Mouse (Mus musculus) midbrain, embryonic 14.5 days (tissue): ENCODE data around the gene Gm36245. TPM values are rescaled to one million over a fixed set of nuclear protein-coding genes. Genes with fewer than 3 reads are reported as not detected.
A peak's percentile ranks its signal among the peaks of the same experiment; 100 is the strongest.

Source experiments
- ATAC-seq: fragments of 200-750 bp; cut with Nextera tagmentation; 2 replicates; pipeline ENCODE4 v1.8.0; 2017; ENCODE audit warnings: moderate number of reproducible peaks, moderate library complexity; ENCODE audit not compliant: low FRiP score, low TSS enrichment
- DNase-seq: peaks from one replicate; pipeline ENCODE4 v3.0.0-alpha.2; 2015
- H3K27ac ChIP-seq: fragments of 300-500 bp; sonication (generic); replicated peaks from 2 replicates; pipeline ENCODE4 v1.5.1; 2014; ENCODE audit warnings: mild to moderate bottlenecking, low read depth, low read length, moderate library complexity
- H3K27me3 ChIP-seq: fragments of 300-500 bp; sonication (generic); 2 replicates; pipeline ENCODE4 v1.6.1; 2014; ENCODE audit warnings: low read length, control low read depth, mixed read lengths; ENCODE audit not compliant: control insufficient read depth, insufficient read depth
- H3K36me3 ChIP-seq: fragments of 300-500 bp; sonication (generic); 2 replicates; pipeline ENCODE4 v1.6.1; 2014; ENCODE audit warnings: low read length, control low read depth; ENCODE audit not compliant: control insufficient read depth, insufficient read depth
- H3K4me1 ChIP-seq: fragments of 300-500 bp; sonication (generic); 2 replicates; pipeline ENCODE4 v1.6.1; 2014; ENCODE audit warnings: mild to moderate bottlenecking, antibody characterized with exemption, low read length, control low read depth; ENCODE audit not compliant: control insufficient read depth, insufficient read depth
- H3K4me2 ChIP-seq: fragments of 300-500 bp; sonication (generic); 2 replicates; pipeline ENCODE4 v1.6.1; 2014; ENCODE audit warnings: mild to moderate bottlenecking, low read length, moderate library complexity
- H3K4me3 ChIP-seq: fragments of 300-500 bp; sonication (generic); replicated peaks from 2 replicates; pipeline ENCODE4 v1.5.1; 2014; ENCODE audit warnings: low read depth, low read length
- H3K9ac ChIP-seq: fragments of 300-500 bp; sonication (generic); replicated peaks from 2 replicates; pipeline ENCODE4 v1.6.1; 2014; ENCODE audit warnings: mild to moderate bottlenecking, low read length, moderate library complexity
- H3K9me3 ChIP-seq: fragments of 300-500 bp; sonication (generic); 2 replicates; pipeline ENCODE4 v1.6.1; 2016; ENCODE audit warnings: low read length, control low read depth, mixed read lengths; ENCODE audit not compliant: control insufficient read depth
- WGBS: fragments of 180-500 bp; shearing (Covaris S2); extraction: QIAGEN DNeasy Blood & Tissue Kit; methylation state at CpG from one replicate; pipeline ENCODE4 v1.1.7; 2014; 5-methylcytosine and 5-hydroxymethylcytosine counted together
- polyA plus RNA-seq: library from polyadenylated mRNA; unstranded; fragments of >200 nt; fragmentation: Nextera tagmentation; extraction: Ambion mirVana; gene quantifications from 2 replicates; pipeline ENCODE4 v1.2.1, GENCODE M21; 2014

Gm36245 gene
- not detected in 2 replicates for polyA plus RNA-seq

DNA sequence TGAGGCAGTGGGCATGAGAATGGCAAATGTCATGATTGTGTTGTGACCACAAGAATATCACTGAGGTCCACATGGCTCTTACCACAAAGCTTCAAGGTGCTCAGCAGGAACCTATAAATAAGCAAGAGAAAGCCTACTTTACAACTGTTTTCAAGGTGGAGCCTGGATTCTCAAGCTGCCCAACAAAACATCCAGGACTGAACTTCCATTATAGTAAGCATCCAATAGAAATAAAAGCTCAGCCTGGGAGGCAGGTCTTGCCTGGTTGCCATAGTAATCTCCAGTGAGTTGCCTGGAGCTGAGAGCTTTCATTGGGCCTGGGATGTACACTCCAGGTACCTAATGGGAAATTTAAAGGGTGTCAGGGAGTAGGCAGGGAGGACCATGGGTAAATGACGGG lies at the start of gene Gm36245:
Gm36245 (plus strand) TSS at position 301 of the 400 bp plus-strand sequence.
- DNase-seq (no peak), ATAC-seq (no peak)
- H3K36me3 ChIP-seq, result no peaks in the 10 kb centered on the region
- no peaks in the 10 kb centered on the region for H3K4me1 ChIP-seq
- H3K9ac ChIP-seq, result no peak within 1 kb of the TSS
- no peak within 1 kb of the TSS for H3K27ac ChIP-seq
- 88% methylated on average over 1 of the region's 1 CpGs for WGBS
- H3K9me3 ChIP-seq, result no peaks in the 10 kb centered on the region
- no peak within 1 kb of the TSS for H3K4me2 ChIP-seq
- H3K4me3 ChIP-seq, result no peak within 1 kb of the TSS
- no peaks in the 10 kb centered on the region for H3K27me3 ChIP-seq

GRCm38 (mm10) chr15:77561792-77562191 lies 37.3 kb upstream of the Gm36245 start, which contains the start of gene 1700025B11Rik:
Gene 1700025B11Rik, minus strand, starts transcription at chr15:77561892.
- H3K4me1 ChIP-seq, result no peaks in the 10 kb centered on the region
- no peak within 1 kb of the TSS for H3K4me3 ChIP-seq
- no peaks in the 10 kb centered on the region for H3K9me3 ChIP-seq
- H3K4me2 ChIP-seq, result no peak within 1 kb of the TSS
- DNase-seq (no peak), ATAC-seq (no peak)
- no peaks in the 10 kb centered on the region for H3K27me3 ChIP-seq
- no peak within 1 kb of the TSS for H3K27ac ChIP-seq
- H3K36me3 ChIP-seq, result no peaks in the 10 kb centered on the region
- no peak within 1 kb of the TSS for H3K9ac ChIP-seq

GRCm38 (mm10) chr15:77563219-77563618 lies 35.8 kb upstream of the Gm36245 start:
- no peaks in the 10 kb centered on the region for H3K9me3 ChIP-seq
- no peak overlapping the region for H3K27ac ChIP-seq
- no peaks in the 10 kb centered on the region for H3K4me1 ChIP-seq
- ATAC-seq (no peak), DNase-seq (no peak)
- H3K27me3 ChIP-seq, result no peaks in the 10 kb centered on the region
- no peak overlapping the region for H3K9ac ChIP-seq
- H3K4me3 ChIP-seq, result no peak overlapping the region
- H3K4me2 ChIP-seq, result no peak overlapping the region
- H3K36me3 ChIP-seq, result no peaks in the 10 kb centered on the region

- no peaks in the 10 kb centered on the region for H3K4me1 ChIP-seq
- H3K36me3 ChIP-seq, result no peaks in the 10 kb centered on the region
- WGBS, result 90% methylated on average over 2 of the region's 2 CpGs
- DNase-seq (no peak), ATAC-seq (no peak)
- H3K27ac ChIP-seq, result no peak overlapping the region
- H3K9me3 ChIP-seq, result no peaks in the 10 kb centered on the region
- no peak overlapping the region for H3K4me2 ChIP-seq
- no peaks in the 10 kb centered on the region for H3K27me3 ChIP-seq
- no peak overlapping the region for H3K4me3 ChIP-seq
- no peak overlapping the region for H3K9ac ChIP-seq
Observed at GRCm38 (mm10) chr15:77578801-77579200, 20.3 kb upstream of the Gm36245 start.

- DNase-seq (no peak), ATAC-seq (no peak)
- Histone ChIP-seq H3K27me3 (no peaks in the 10 kb centered on the region), H3K36me3 (no peaks in the 10 kb centered on the region), H3K9ac (no peak overlapping the region), H3K27ac (no peak overlapping the region), H3K9me3 (no peaks in the 10 kb centered on the region), H3K4me1 (no peaks in the 10 kb centered on the region), H3K4me2 (no peak overlapping the region), H3K4me3 (no peak overlapping the region)
- 93% methylated on average over 4 of the region's 4 CpGs for WGBS
Observed at GRCm38 (mm10) chr15:77579311-77579710, 19.7 kb upstream of the Gm36245 start.

DNA sequence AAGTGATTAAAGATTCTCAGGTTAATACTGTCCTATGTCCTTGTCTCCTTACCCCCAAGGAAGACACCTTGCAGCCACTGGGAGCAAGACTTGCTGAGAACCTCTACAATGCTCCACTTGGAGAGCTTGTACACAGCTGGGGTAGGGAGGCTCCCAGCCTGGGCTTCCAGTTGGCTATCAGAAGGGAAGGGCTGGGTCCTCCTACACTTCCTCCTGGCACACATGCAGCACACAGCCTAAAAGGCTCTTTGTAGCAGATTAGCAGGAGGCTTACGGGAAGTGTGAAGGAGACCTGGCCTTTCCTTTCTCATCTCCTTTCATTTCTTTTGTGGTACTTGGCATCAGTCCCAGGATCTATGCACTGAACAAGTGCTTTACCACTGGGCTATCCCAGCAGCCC lies 17.4 kb upstream of the Gm36245 start:
- H3K4me3 ChIP-seq, result no peak overlapping the region
- no peak overlapping the region for H3K27ac ChIP-seq
- DNase-seq, result peak; percentile 18
- no peaks in the 10 kb centered on the region for H3K27me3 ChIP-seq
- no peaks in the 10 kb centered on the region for H3K9me3 ChIP-seq
- H3K4me2 ChIP-seq, result no peak overlapping the region
- 36% methylated on average over 1 of the region's 1 CpGs for WGBS
- H3K9ac ChIP-seq, result no peak overlapping the region
- H3K36me3 ChIP-seq, result no peaks in the 10 kb centered on the region
- no peak for ATAC-seq
- no peaks in the 10 kb centered on the region for H3K4me1 ChIP-seq

DNA sequence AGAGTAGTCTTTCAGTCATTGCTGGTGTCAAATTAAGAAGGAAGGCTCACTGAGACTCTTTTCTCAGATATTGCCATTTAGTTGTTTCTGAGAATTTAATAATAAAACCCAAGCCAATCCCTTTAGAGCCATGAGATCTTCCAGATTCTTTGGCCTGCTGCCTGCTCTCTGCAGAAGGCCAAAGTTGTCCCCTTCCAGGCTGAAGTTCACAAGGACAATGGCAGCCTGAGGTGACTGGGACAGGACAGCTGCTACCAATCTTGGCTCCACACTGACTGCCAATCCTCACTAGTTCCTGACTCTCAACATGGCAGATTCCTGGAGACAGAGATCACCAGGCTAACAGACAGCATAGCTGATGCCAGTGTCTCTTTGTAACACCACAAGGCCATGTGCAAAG lies 12.0 kb upstream of the Gm36245 start:
- H3K9ac ChIP-seq, result no peak overlapping the region
- H3K9me3 ChIP-seq, result no peaks in the 10 kb centered on the region
- no peaks in the 10 kb centered on the region for H3K4me1 ChIP-seq
- H3K27me3 ChIP-seq, result no peaks in the 10 kb centered on the region
- no peak overlapping the region for H3K27ac ChIP-seq
- DNase-seq (no peak), ATAC-seq (no peak)
- no peak overlapping the region for H3K4me2 ChIP-seq
- no peaks in the 10 kb centered on the region for H3K36me3 ChIP-seq
- H3K4me3 ChIP-seq, result no peak overlapping the region

GRCm38 (mm10) chr15:77588981-77589380 lies 10.1 kb upstream of the Gm36245 start:
- no peak overlapping the region for H3K4me3 ChIP-seq
- no peaks in the 10 kb centered on the region for H3K27me3 ChIP-seq
- no peaks in the 10 kb centered on the region for H3K9me3 ChIP-seq
- H3K27ac ChIP-seq, result no peak overlapping the region
- no peak overlapping the region for H3K9ac ChIP-seq
- no peak for DNase-seq
- ATAC-seq, result no peak
- H3K4me2 ChIP-seq, result no peak overlapping the region
- H3K4me1 ChIP-seq, result no peaks in the 10 kb centered on the region
- H3K36me3 ChIP-seq, result no peaks in the 10 kb centered on the region

- no peaks in the 10 kb centered on the region for H3K36me3 ChIP-seq
- no peak overlapping the region for H3K4me2 ChIP-seq
- H3K9ac ChIP-seq, result no peak overlapping the region
- no peaks in the 10 kb centered on the region for H3K9me3 ChIP-seq
- no peaks in the 10 kb centered on the region for H3K4me1 ChIP-seq
- 83% methylated on average over 2 of the region's 2 CpGs for WGBS
- DNase-seq (no peak), ATAC-seq (no peak)
- H3K27me3 ChIP-seq, result no peaks in the 10 kb centered on the region
- H3K4me3 ChIP-seq, result no peak overlapping the region
- H3K27ac ChIP-seq, result no peak overlapping the region
Observed at GRCm38 (mm10) chr15:77590881-77591280, 8.2 kb upstream of the Gm36245 start.
